Mouse (Mus musculus) forebrain, embryonic 16.5 days (tissue): ENCODE data around the gene Kifc3. TPM values are rescaled to one million over a fixed set of nuclear protein-coding genes. Genes with fewer than 3 reads are reported as not detected.

ENCODE experiments used
- ATAC-seq: fragments of 200-750 bp; cut with Nextera tagmentation; 2 replicates; pipeline ENCODE4 v1.8.0; 2017; ENCODE audit warnings: mild to moderate bottlenecking, moderate library complexity
- H3K27ac ChIP-seq: fragments of 300-500 bp; sonication (generic); 2 replicates; pipeline ENCODE4 v1.5.1; 2014; ENCODE audit warnings: low read length, control low read depth
- H3K27me3 ChIP-seq: fragments of 300-500 bp; sonication (generic); replicated peaks from 2 replicates; pipeline ENCODE4 v1.6.1; 2014; ENCODE audit warnings: low read length; ENCODE audit not compliant: control insufficient read depth, insufficient read depth
- H3K36me3 ChIP-seq: fragments of 300-500 bp; sonication (generic); 2 replicates; pipeline ENCODE4 v1.6.1; 2014; ENCODE audit not compliant: control insufficient read depth, insufficient read depth
- H3K4me1 ChIP-seq: fragments of 300-500 bp; sonication (generic); replicated peaks from 2 replicates; pipeline ENCODE4 v1.6.1; 2014; ENCODE audit warnings: low read length; ENCODE audit not compliant: control insufficient read depth, insufficient read depth
- H3K4me2 ChIP-seq: fragments of 300-500 bp; sonication (generic); 2 replicates; pipeline ENCODE4 v1.6.1; 2014; ENCODE audit warnings: mild to moderate bottlenecking, low read length, control low read depth
- H3K4me3 ChIP-seq: fragments of 300-500 bp; sonication (generic); replicated peaks from 2 replicates; pipeline ENCODE4 v1.5.1; 2014; ENCODE audit warnings: mild to moderate bottlenecking, low read length, control low read depth
- H3K9ac ChIP-seq: fragments of 300-500 bp; sonication (generic); replicated peaks from 2 replicates; pipeline ENCODE4 v1.6.1; 2014; ENCODE audit warnings: low read depth, low read length, control low read depth
- H3K9me3 ChIP-seq: fragments of 300-500 bp; sonication (generic); 2 replicates; pipeline ENCODE4 v1.6.1; 2016; ENCODE audit warnings: low read length; ENCODE audit not compliant: control insufficient read depth
- WGBS: fragments of 180-500 bp; shearing (Covaris S2); extraction: QIAGEN DNeasy Blood & Tissue Kit; methylation state at CpG from one replicate; pipeline ENCODE4 v1.1.7; 2014; 5-methylcytosine and 5-hydroxymethylcytosine counted together
- polyA plus RNA-seq: library from polyadenylated mRNA; unstranded; fragments of >200 nt; fragmentation: Nextera tagmentation; extraction: Ambion mirVana; gene quantifications from 2 replicates; pipeline ENCODE4 v1.2.1, GENCODE M21; 2015

Kifc3 gene
- polyA plus RNA-seq, 1 experiment from 2014 or later = 21.9 TPM

DNA sequence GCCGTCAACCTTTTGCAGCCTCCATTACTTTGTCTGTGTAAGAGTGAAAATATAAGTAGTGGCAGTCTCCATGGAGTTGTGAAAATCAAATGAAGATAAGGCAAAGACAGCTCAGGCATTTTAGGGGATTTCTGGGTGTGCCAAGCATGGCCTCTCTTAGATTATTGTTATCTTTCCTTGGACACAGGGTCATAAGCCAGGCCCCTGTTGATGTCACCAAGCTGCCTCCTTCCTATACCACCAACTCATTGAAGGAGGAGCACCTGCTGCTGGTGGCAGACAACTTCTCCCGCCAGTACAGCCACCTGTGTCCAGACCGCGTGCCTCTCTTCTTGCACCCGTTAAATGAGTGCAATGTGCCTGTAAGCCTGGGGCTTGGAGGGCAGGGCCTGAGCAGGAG, 146.2 kb downstream of the Kifc3 start:
- no peak for ATAC-seq
- WGBS = 83% methylated on average over 5 of the region's 5 CpGs
- no peaks in the 10 kb centered on the region for H3K27me3 ChIP-seq
- no peaks in the 10 kb centered on the region for H3K36me3 ChIP-seq
- no peaks in the 10 kb centered on the region for H3K4me1 ChIP-seq
- no peak overlapping the region for H3K27ac ChIP-seq
- H3K9me3 ChIP-seq = no peaks in the 10 kb centered on the region
- no peak overlapping the region for H3K4me2 ChIP-seq
- H3K9ac ChIP-seq = no peak overlapping the region
- no peak overlapping the region for H3K4me3 ChIP-seq

DNA sequence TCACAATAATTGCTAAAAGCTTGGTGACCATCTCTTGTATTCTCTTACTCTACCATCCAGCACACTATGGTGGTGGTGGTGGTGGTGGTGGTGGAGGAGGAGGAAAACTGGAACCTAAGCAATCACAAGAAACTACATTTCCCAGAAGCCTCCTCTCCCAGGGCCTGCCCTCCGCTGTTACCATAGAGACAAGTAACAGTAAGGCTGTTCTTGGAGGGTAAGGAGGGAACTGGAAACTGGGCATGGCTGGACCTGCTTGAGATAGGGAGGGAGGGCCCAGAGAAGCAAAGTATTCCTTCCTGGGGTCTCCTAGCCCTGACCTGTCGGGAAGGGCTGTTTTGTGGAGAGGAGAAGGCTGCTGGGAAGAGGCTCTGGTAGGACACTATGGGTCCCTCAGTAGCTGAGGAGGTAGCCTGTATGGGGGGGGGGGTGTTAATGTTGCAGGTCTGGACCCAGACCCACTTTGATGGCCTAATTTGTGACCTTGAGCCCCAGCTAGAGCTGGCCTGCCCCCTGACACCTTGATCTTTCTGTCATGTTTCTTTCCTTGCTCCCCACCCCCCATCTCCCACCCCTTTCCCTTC, 147.6 kb downstream of the Kifc3 start, which contains the start of gene Drc7:
Gene Drc7 (plus strand): TSS at position 177 of the 584 bp plus-strand sequence.
- no peak within 1 kb of the TSS for H3K9ac ChIP-seq
- ATAC-seq = peak; percentile 85
- 0 out of 2 replicates have a peak within 1 kb of the TSS, but pooled peaks have one; percentile 7 for H3K4me2 ChIP-seq
- H3K4me1 ChIP-seq = no peaks in the 10 kb centered on the region
- no peak within 1 kb of the TSS for H3K27ac ChIP-seq
- H3K9me3 ChIP-seq = no peaks in the 10 kb centered on the region
- no peaks in the 10 kb centered on the region for H3K36me3 ChIP-seq
- H3K27me3 ChIP-seq = no peaks in the 10 kb centered on the region
- H3K4me3 ChIP-seq = no peak within 1 kb of the TSS
- WGBS = 27% methylated on average over 2 of the region's 2 CpGs

DNA sequence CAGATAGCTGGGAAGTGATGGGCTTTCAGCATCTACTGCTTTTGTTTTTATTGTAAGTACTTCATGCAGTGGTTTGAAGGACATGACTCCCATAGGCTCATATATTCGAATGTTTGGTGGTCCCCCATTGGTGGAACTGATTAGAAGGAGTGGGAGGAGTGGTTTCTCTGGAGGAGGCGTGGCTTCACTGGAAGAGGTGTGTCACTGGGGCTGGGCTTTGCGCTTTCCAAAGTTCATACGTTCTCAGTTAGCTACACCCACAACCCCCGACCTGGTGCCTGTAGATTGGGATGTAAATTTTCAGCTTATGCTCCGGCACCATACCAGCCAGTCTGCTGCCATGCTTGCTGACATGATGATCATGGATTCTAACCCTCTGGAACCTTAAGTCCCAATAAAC, 148.2 kb downstream of the Kifc3 start:
- Histone ChIP-seq H3K4me1 (no peaks in the 10 kb centered on the region), H3K4me3 (no peak overlapping the region), H3K4me2 (no peak overlapping the region), H3K36me3 (no peaks in the 10 kb centered on the region), H3K9me3 (no peaks in the 10 kb centered on the region), H3K27ac (no peak overlapping the region), H3K9ac (no peak overlapping the region), H3K27me3 (no peaks in the 10 kb centered on the region)
- WGBS = 61% methylated on average over 6 of the region's 6 CpGs
- 0 out of 2 replicates have a peak, but pooled peaks have one; percentile 17 for ATAC-seq

Other genes starting within 250 kb of the Kifc3 start
- 132 and 152 TPM in 2 replicates for gene Adgrg1, start 228.1 kb downstream of the Kifc3 start, polyA plus RNA-seq
- gene Adgrg3, start 185.1 kb downstream of the Kifc3 start, polyA plus RNA-seq = 0.93 and 1.1 TPM in 2 replicates
- 1.1 and 1.3 TPM in 2 replicates for gene Drc7, start 147.7 kb downstream of the Kifc3 start, polyA plus RNA-seq
- gene Katnb1, start 121.6 kb downstream of the Kifc3 start, polyA plus RNA-seq = 47.3 and 49.9 TPM in 2 replicates
- 0.16 and 0.52 TPM in 2 replicates for gene Cngb1, start 103.8 kb upstream of the Kifc3 start, polyA plus RNA-seq
- gene Tepp, start 107.8 kb upstream of the Kifc3 start, polyA plus RNA-seq = 1.5 TPM in 1 of 2 replicates, not detected in the other
- gene Zfp319, start 129.1 kb upstream of the Kifc3 start, polyA plus RNA-seq = 19.8 and 21.8 TPM in 2 replicates
- gene Usb1, start 129.5 kb upstream of the Kifc3 start, polyA plus RNA-seq = 46.6 and 49.7 TPM in 2 replicates
- gene Mmp15, start 149.5 kb upstream of the Kifc3 start, polyA plus RNA-seq = 10.9 and 11.3 TPM in 2 replicates
- 139 and 141 TPM in 2 replicates for gene Cfap20, start 232.1 kb upstream of the Kifc3 start, polyA plus RNA-seq